Mouse (Mus musculus) stomach, adult 2 months (tissue): ENCODE results near the gene Gm17409. TPM values are rescaled to one million over a fixed set of nuclear protein-coding genes. Genes with fewer than 3 reads are reported as not detected.

ENCODE experiments used
- polyA plus RNA-seq: library from polyadenylated mRNA; depleted of rRNA; stranded (reverse); fragments of >200 nt; gene quantifications from 2 replicates; pipeline ENCODE4 v1.2.3, GENCODE M21; 2012; rRNA removed

The Gm17409 gene
- not detected in 2 replicates for polyA plus RNA-seq

GRCm38 (mm10) chr2:58469816-58470215 is at the start of gene Gm17409:
Gene Gm17409, plus strand, starts transcription at chr2:58470116.

Other genes starting within 250 kb of the Gm17409 start
- gene Acvr1c, start 112.2 kb upstream of the Gm17409 start, polyA plus RNA-seq, result 0.13 and 0.30 TPM in 2 replicates
- 1.6 and 2.5 TPM in 2 replicates for gene Acvr1, start 97.0 kb downstream of the Gm17409 start, polyA plus RNA-seq
- gene Upp2, start 97.2 kb downstream of the Gm17409 start, polyA plus RNA-seq, result 3.6 and 5.3 TPM in 2 replicates